Mouse (Mus musculus): Measurements from ENCODE around the gene Mmadhc. TPM values are rescaled to one million over a fixed set of nuclear protein-coding genes. Genes with fewer than 3 reads are reported as not detected.

The Mmadhc gene
- polyA plus RNA-seq, 1 experiment: 58.6 TPM

DNA sequence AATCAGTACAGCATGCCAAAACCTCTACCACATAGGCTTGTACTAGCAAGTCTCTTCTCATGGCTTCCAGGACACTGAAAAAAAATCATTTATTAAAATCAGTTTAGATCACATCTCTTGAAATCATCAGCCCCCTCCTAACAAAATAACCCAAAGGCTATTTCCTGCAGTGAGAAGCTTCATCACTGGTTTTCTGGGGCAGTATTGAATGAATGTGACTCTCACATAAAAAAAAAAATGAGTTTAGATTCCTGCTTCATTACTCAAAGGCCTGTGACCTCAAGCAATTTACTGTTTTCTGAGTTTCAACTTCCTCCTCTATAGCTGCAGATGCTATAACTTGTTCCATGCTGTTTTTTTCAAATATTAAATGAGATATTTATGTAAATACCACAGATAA, 29.6 kb downstream of the Mmadhc start:
- H3K36me3 ChIP-seq (ENCODE audit: control insufficient read depth, insufficient read depth, low read length): no peaks in the 10 kb centered on the region
- H3K4me3 ChIP-seq (ENCODE audit: insufficient read depth, low read depth, low read length): no peak overlapping the region
- no peak for DNase-seq
- H3K4me1 ChIP-seq (ENCODE audit: control insufficient read depth, insufficient read depth, low read length): no peaks in the 10 kb centered on the region
- TF ChIP-seq POLR2A (IDR thresholded peaks at IDR 0.05; ENCODE audit: low read depth, low read length) (no peak), CTCF (conservative IDR thresholded peaks at IDR 0.05; ENCODE audit: insufficient read depth, insufficient read length, low read depth, low read length) (no peak)
- no peak overlapping the region for H3K27ac ChIP-seq (ENCODE audit: insufficient read depth, low read depth, low read length)
- H3K27me3 ChIP-seq (replicated peaks; ENCODE audit: control insufficient read depth, insufficient read depth, low read length): no peaks in the 10 kb centered on the region

DNA sequence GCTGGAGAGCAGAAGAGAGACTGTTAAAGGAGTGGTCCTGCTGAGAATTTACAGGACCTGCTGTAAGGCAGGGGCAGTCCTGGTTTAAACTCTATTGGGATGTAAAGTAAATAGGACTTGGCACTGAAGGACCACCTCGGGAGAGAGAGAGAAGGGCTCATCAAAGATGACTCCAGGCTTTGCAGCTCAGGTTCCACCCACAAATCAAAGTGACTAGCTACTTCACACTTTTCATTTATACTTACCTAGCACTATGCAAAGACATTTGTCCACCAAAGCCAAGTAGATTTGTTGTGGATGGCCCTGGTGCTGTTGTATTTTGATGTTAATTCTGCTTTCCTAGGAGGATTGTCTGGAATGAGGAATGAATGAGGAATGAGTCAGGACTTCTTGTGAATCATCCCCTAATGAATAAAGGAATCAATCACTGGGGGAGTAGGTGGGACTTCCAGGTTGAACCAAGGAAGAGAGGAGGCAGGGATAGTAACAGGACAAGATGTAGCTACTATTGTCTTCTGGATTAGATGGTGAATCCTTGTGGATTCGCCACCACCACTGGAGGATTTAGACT, 31.3 kb downstream of the Mmadhc start:
- no peaks in the 10 kb centered on the region for H3K4me1 ChIP-seq (ENCODE audit: control insufficient read depth, insufficient read depth, low read length)
- no peaks in the 10 kb centered on the region for H3K27me3 ChIP-seq (replicated peaks; ENCODE audit: control insufficient read depth, insufficient read depth, low read length)
- TF ChIP-seq POLR2A (IDR thresholded peaks at IDR 0.05; ENCODE audit: low read depth, low read length) (no peak), CTCF (conservative IDR thresholded peaks at IDR 0.05; ENCODE audit: insufficient read depth, insufficient read length, low read depth, low read length) (no peak)
- WGBS: 62% methylated on average over 2 of the region's 2 CpGs
- DNase-seq: no peak
- no peak overlapping the region for H3K27ac ChIP-seq (ENCODE audit: insufficient read depth, low read depth, low read length)
- H3K36me3 ChIP-seq (ENCODE audit: control insufficient read depth, insufficient read depth, low read length): no peaks in the 10 kb centered on the region
- no peak overlapping the region for H3K4me3 ChIP-seq (ENCODE audit: insufficient read depth, low read depth, low read length)

DNA sequence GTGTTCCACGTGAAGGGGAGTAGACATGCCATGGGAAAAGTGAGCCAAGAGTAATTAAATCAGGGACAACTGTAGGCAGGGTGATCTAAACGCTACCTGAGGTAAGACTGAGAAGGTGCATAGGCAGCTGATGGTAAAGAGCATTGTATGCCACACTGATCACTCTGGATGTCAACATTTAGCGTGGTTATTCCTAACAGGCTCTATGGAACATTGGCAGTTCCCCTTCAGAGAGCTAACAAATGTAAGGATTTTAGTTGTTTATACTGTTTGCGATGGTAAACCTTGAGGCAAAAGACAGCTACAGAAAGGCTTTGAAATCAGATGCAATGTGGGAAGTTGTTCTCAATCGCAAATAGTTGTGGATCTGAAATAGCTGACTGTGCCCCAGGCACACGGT, 32.5 kb downstream of the Mmadhc start:
- Histone ChIP-seq H3K4me3 (ENCODE audit: insufficient read depth, low read depth, low read length) (no peak overlapping the region), H3K27ac (ENCODE audit: insufficient read depth, low read depth, low read length) (no peak overlapping the region), H3K4me1 (ENCODE audit: control insufficient read depth, insufficient read depth, low read length) (no peaks in the 10 kb centered on the region), H3K36me3 (ENCODE audit: control insufficient read depth, insufficient read depth, low read length) (no peaks in the 10 kb centered on the region), H3K27me3 (replicated peaks; ENCODE audit: control insufficient read depth, insufficient read depth, low read length) (no peaks in the 10 kb centered on the region)
- DNase-seq: no peak
- TF ChIP-seq CTCF (conservative IDR thresholded peaks at IDR 0.05; ENCODE audit: insufficient read depth, insufficient read length, low read depth, low read length) (no peak), POLR2A (IDR thresholded peaks at IDR 0.05; ENCODE audit: low read depth, low read length) (no peak)
- 73% methylated on average over 6 of the region's 6 CpGs for WGBS

DNA sequence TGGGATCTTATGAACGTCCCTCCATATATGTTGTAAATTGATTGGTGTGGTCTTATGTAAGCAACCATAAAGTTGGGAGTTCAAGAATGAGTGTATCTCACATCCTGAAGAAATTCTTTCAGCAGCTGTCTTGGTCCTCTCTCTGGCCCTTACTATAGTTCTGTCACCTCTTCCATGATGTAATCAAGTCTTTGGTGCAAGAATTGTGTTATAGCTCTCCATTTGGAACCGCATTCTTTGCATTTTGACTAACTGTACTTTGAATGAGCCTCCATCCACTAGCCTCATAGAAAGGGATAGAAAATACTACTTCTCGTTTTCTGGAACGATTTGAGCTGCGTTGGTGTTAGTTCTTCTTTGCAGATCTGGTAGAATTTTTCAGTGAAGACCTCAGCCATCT, 41.6 kb downstream of the Mmadhc start:
- H3K4me3 ChIP-seq (ENCODE audit: insufficient read depth, low read depth, low read length): no peak overlapping the region
- H3K27me3 ChIP-seq (replicated peaks; ENCODE audit: control insufficient read depth, insufficient read depth, low read length): no peaks in the 10 kb centered on the region
- DNase-seq: no peak
- H3K4me1 ChIP-seq (ENCODE audit: control insufficient read depth, insufficient read depth, low read length): no peaks in the 10 kb centered on the region
- H3K27ac ChIP-seq (ENCODE audit: insufficient read depth, low read depth, low read length): no peak overlapping the region
- H3K36me3 ChIP-seq (ENCODE audit: control insufficient read depth, insufficient read depth, low read length): no peaks in the 10 kb centered on the region
- WGBS: 87% methylated on average over 5 of the region's 5 CpGs
- TF ChIP-seq CTCF (conservative IDR thresholded peaks at IDR 0.05; ENCODE audit: insufficient read depth, insufficient read length, low read depth, low read length) (no peak), POLR2A (IDR thresholded peaks at IDR 0.05; ENCODE audit: low read depth, low read length) (no peak)

DNA sequence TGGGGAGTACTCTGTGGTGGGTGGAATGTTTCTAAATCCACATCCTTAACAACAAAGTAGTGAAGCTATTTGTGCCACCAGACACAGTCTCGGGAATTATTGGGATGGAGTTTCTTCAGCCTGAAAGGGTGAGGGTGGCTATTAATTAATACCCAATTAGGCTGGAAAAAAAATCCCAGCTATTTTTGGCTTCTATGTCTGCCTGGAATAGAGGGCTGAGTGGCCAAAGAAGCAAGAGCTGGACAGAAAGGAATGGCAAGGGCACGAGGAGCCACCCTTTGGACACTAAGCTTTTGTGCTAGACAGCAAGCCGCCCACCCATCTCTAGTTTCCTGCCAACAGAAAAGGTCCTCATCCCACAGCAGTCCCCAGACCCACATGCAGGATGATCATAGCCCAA, 48.0 kb downstream of the Mmadhc start:
- Histone ChIP-seq H3K27ac (ENCODE audit: insufficient read depth, low read depth, low read length) (no peak overlapping the region), H3K4me1 (ENCODE audit: control insufficient read depth, insufficient read depth, low read length) (no peaks in the 10 kb centered on the region), H3K27me3 (replicated peaks; ENCODE audit: control insufficient read depth, insufficient read depth, low read length) (no peaks in the 10 kb centered on the region), H3K36me3 (ENCODE audit: control insufficient read depth, insufficient read depth, low read length) (no peaks in the 10 kb centered on the region), H3K4me3 (ENCODE audit: insufficient read depth, low read depth, low read length) (no peak overlapping the region)
- DNase-seq: no peak
- 57% methylated on average over 3 of the region's 3 CpGs for WGBS
- no peak for TF ChIP-seq CTCF (conservative IDR thresholded peaks at IDR 0.05; ENCODE audit: insufficient read depth, insufficient read length, low read depth, low read length)
- TF ChIP-seq POLR2A (IDR thresholded peaks at IDR 0.05; ENCODE audit: low read depth, low read length): no peak

DNA sequence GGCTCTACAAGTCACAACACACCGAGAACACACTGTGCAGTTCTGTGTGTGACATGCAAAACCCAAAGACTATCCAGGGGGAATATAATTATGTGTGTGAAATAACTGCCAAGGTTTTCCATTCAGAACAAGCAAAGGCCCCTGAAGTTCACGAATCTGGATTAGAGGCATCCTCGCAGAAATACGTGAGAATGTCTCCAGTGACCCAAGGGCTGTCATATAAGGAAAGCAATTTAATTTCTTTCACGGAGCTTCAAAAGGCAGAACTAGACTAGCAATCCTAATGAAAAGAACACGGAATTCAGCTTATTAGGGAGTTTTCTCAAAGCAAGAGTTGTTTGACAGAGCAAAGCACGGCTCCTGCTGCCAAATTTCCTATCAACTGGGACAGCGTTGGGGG, 63.1 kb downstream of the Mmadhc start:
- H3K4me3 ChIP-seq (ENCODE audit: insufficient read depth, low read depth, low read length): no peak overlapping the region
- no peak overlapping the region for H3K27ac ChIP-seq (ENCODE audit: insufficient read depth, low read depth, low read length)
- no peaks in the 10 kb centered on the region for H3K27me3 ChIP-seq (replicated peaks; ENCODE audit: control insufficient read depth, insufficient read depth, low read length)
- H3K4me1 ChIP-seq (ENCODE audit: control insufficient read depth, insufficient read depth, low read length): no peaks in the 10 kb centered on the region
- no peak for TF ChIP-seq CTCF (conservative IDR thresholded peaks at IDR 0.05; ENCODE audit: insufficient read depth, insufficient read length, low read depth, low read length)
- TF ChIP-seq POLR2A (IDR thresholded peaks at IDR 0.05; ENCODE audit: low read depth, low read length): no peak
- WGBS: 80% methylated on average over 8 of the region's 8 CpGs
- H3K36me3 ChIP-seq (ENCODE audit: control insufficient read depth, insufficient read depth, low read length): no peaks in the 10 kb centered on the region
- DNase-seq: no peak

Other genes with a start within 250 kb of the Mmadhc start
- gene Lypd6, start 230.4 kb downstream of the Mmadhc start, polyA plus RNA-seq (2012; rRNA removed): 10.9 and 12.0 TPM in 2 replicates

Data from kidney, adult 2 months (tissue).